Mouse (Mus musculus) bone marrow macrophage, adult 2 months (primary cell): ENCODE data around the gene Notum.

Source experiments
- CTCF ChIP-seq: IDR thresholded peaks from 2 replicates; pipeline ENCODE4 v1.5.1; 2012; ENCODE audit warnings: low read depth, mild to moderate bottlenecking, low read length, moderate library complexity
- POLR2A ChIP-seq: IDR thresholded peaks from 2 replicates; pipeline ENCODE4 v1.6.1; 2012; ENCODE audit warnings: mild to moderate bottlenecking, low read depth, low read length, borderline replicate concordance

DNA sequence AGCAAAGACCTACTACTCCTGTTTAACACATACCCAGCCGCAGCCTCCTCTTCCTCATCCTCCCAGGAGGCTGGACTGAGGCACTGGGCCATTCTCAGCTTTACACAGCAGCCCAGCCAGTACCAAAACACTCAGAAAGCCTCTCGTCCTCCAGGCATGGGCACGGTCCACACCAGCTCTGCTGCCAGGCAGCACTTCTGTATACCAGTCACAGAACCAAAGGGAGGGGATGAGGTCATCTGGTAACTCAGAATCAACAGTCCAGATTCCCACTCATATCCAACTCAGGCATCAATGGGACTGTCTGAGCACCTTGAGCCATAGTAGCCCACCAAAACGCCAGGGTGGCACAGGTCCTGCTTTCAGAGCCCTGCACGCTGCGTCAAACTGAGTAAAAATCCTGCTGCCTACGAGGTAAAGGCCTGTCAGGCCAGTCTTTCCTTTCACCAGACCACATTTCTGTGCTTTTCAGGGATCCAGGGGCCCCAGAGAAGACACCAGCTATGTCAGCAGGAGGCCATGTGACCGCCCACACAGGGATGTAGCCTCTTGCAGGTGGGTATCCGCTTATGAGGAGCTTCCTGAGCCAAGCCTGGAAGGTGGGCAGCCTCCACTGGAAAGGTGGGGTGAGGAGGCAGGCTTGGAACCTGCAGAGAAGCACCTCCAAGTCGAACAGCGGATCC, 34.0 kb downstream of the Notum start:
- TF ChIP-seq POLR2A = no peak
- no peak for TF ChIP-seq CTCF
